In genomic region chr7:133876646-133877342, GRCm38 (mm10) we compare ENCODE assay signal across 22 mouse cellular contexts.
"Had no signal": no experiment of that assay in that cellular context is flagged by ENCODE, and none has a peak within 500 bp of the region (broad histone marks: within the 10 kb centered on the region; RNA-seq: fewer than 3 reads in every experiment).

No protein-coding gene starts in this region.

- ATAC-seq: intestine, postnatal 0 days; liver, postnatal 0 days; midbrain, embryonic 16.5 days had no signal

- H3K4me2 ChIP-seq: limb, embryonic 12.5 days; limb, embryonic 15.5 days; liver, embryonic 11.5 days; lung, embryonic 15.5 days; midbrain, embryonic 12.5 days; neural tube, embryonic 13.5 days; stomach, embryonic 15.5 days had no signal

- H3K27me3 ChIP-seq: limb, embryonic 12.5 days; limb, embryonic 15.5 days; lung, embryonic 15.5 days; midbrain, embryonic 12.5 days; neural tube, embryonic 13.5 days; stomach, embryonic 15.5 days had no signal

- H3K9ac ChIP-seq: limb, embryonic 12.5 days; limb, embryonic 15.5 days; liver, embryonic 14.5 days; liver, postnatal 0 days; lung, embryonic 15.5 days; midbrain, embryonic 12.5 days; neural tube, embryonic 13.5 days; stomach, embryonic 15.5 days had no signal

- H3K27ac ChIP-seq: limb, embryonic 12.5 days; limb, embryonic 15.5 days; liver, embryonic 14.5 days; lung, embryonic 15.5 days; midbrain, embryonic 12.5 days; neural tube, embryonic 13.5 days; stomach, embryonic 15.5 days had no signal

- H3K36me3 ChIP-seq: limb, embryonic 12.5 days; limb, embryonic 15.5 days; lung, embryonic 15.5 days; midbrain, embryonic 12.5 days; neural tube, embryonic 13.5 days; stomach, embryonic 15.5 days had no signal

- H3K4me3 ChIP-seq: limb, embryonic 12.5 days; limb, embryonic 15.5 days; lung, embryonic 15.5 days; midbrain, embryonic 12.5 days; myocyte; neural tube, embryonic 13.5 days; stomach, embryonic 15.5 days had no signal

- DNase-seq: kidney, adult 9 months; kidney, postnatal 14 days; left cerebral cortex, postnatal 4 days; liver, postnatal 0 days; lung, postnatal 10 days; lung, postnatal 36 days; retina, postnatal 1 day; right cerebral cortex, postnatal 25 days; spleen, adult 18-20 months; thymus, adult 2 months; thymus, postnatal 14 days had no signal

- H3K9me3 ChIP-seq: limb, embryonic 12.5 days; limb, embryonic 15.5 days; lung, embryonic 15.5 days; midbrain, embryonic 12.5 days; neural tube, embryonic 13.5 days; stomach, embryonic 15.5 days had no signal

- H3K4me1 ChIP-seq: lung, embryonic 15.5 days; midbrain, embryonic 12.5 days; neural tube, embryonic 13.5 days; stomach, embryonic 15.5 days had no signal
